ENCODE assay signal across 15 mouse cellular contexts in genomic region chr10:40961365-40961764, GRCm38 (mm10).
DNase-seq lines count a peak whose midpoint lies in the region; ATAC-seq and TF ChIP-seq lines count a peak whose summit lies in the region.
"Had no signal": no experiment of that assay in that cellular context is flagged by ENCODE, and none has a peak within 500 bp of the region (broad histone marks: within the 10 kb centered on the region; RNA-seq: fewer than 3 reads in every experiment).

No protein-coding gene starts in this region.

- no peak for TF ChIP-seq CTCF in MEL (IDR thresholded peaks at IDR 0.05 in 2 of 3, conservative IDR thresholded peaks at IDR 0.05 in 1 of 3; ENCODE audit: control insufficient read depth in 1 of 3, insufficient read depth in 1 of 3, low read depth in 2 of 3, low read length in 3 of 3, poor library complexity in 1 of 3, severe bottlenecking in 1 of 3)

- no peak overlapping the region for H3K27ac ChIP-seq in kidney, embryonic 15.5 days
- no peak overlapping the region for H3K27ac ChIP-seq in MEL (ENCODE audit: control insufficient read depth, low read depth, low read length)
- H3K27ac ChIP-seq in embryonic facial prominence, embryonic 11.5 days (replicated peaks; ENCODE audit: low read depth, low read length) = no peak overlapping the region
- H3K27ac ChIP-seq: embryonic facial prominence, embryonic 12.5 days had no signal

- TF ChIP-seq POLR2A in MEL (IDR thresholded peaks at IDR 0.05; ENCODE audit: control insufficient read depth in 1 of 2, insufficient read depth in 1 of 2, low read depth in 1 of 2, low read length in 2 of 2, poor library complexity in 1 of 2) = no peak

- H3K9ac ChIP-seq in kidney, embryonic 15.5 days = no peak overlapping the region
- H3K9ac ChIP-seq in MEL (ENCODE audit: control insufficient read depth, low read depth, low read length, poor library complexity, severe bottlenecking) = no peak overlapping the region
- H3K9ac ChIP-seq in embryonic facial prominence, embryonic 11.5 days (replicated peaks; ENCODE audit: low read length) = no peak overlapping the region
- H3K9ac ChIP-seq: embryonic facial prominence, embryonic 12.5 days had no signal

- no peaks in the 10 kb centered on the region for H3K27me3 ChIP-seq in kidney, embryonic 15.5 days
- no peaks in the 10 kb centered on the region; a peak in 1 of 4 replicates for H3K27me3 ChIP-seq in MEL (ENCODE audit: control insufficient read depth in 1 of 2, insufficient read depth in 2 of 2, low read length in 2 of 2)
- no peaks in the 10 kb centered on the region for H3K27me3 ChIP-seq in embryonic facial prominence, embryonic 11.5 days (ENCODE audit: control insufficient read depth, insufficient read depth, low read length)
- H3K27me3 ChIP-seq: embryonic facial prominence, embryonic 12.5 days; megakaryocyte, embryonic 14.5 days had no signal

- no peak overlapping the region for H3K4me3 ChIP-seq in kidney, embryonic 15.5 days (replicated peaks)
- H3K4me3 ChIP-seq in MEL (ENCODE audit: control insufficient read depth in 1 of 2, insufficient read depth in 1 of 2, low read depth in 2 of 2, low read length in 2 of 2) = no peak overlapping the region
- no peak overlapping the region for H3K4me3 ChIP-seq in embryonic facial prominence, embryonic 11.5 days (ENCODE audit: low read depth, low read length)
- H3K4me3 ChIP-seq: embryonic facial prominence, embryonic 12.5 days had no signal

- no peaks in the 10 kb centered on the region for H3K4me1 ChIP-seq in kidney, embryonic 15.5 days
- no peaks in the 10 kb centered on the region for H3K4me1 ChIP-seq in MEL (ENCODE audit: control insufficient read depth in 1 of 2, insufficient read depth in 2 of 2, low read length in 2 of 2)
- no peaks in the 10 kb centered on the region for H3K4me1 ChIP-seq in embryonic facial prominence, embryonic 11.5 days (ENCODE audit: control insufficient read depth, insufficient read depth, low read length)
- H3K4me1 ChIP-seq: embryonic facial prominence, embryonic 12.5 days; megakaryocyte, embryonic 14.5 days had no signal

- no peak overlapping the region for H3K4me2 ChIP-seq in kidney, embryonic 15.5 days
- H3K4me2 ChIP-seq in embryonic facial prominence, embryonic 11.5 days (ENCODE audit: low read depth, low read length) = no peak overlapping the region
- H3K4me2 ChIP-seq: embryonic facial prominence, embryonic 12.5 days; heart, embryonic 11.5 days had no signal

- no peak; a peak in 1 of 4 replicates for TF ChIP-seq EP300 in MEL (IDR thresholded peaks at IDR 0.05; ENCODE audit: low read depth in 1 of 2, low read length in 2 of 2)

- no peaks in the 10 kb centered on the region for H3K36me3 ChIP-seq in kidney, embryonic 15.5 days
- no peaks in the 10 kb centered on the region for H3K36me3 ChIP-seq in MEL (ENCODE audit: control insufficient read depth in 1 of 2, insufficient read depth in 2 of 2, low read length in 2 of 2)
- no peaks in the 10 kb centered on the region for H3K36me3 ChIP-seq in embryonic facial prominence, embryonic 11.5 days (replicated peaks; ENCODE audit: control insufficient read depth, insufficient read depth, low read depth, low read length)
- H3K36me3 ChIP-seq: embryonic facial prominence, embryonic 12.5 days; G1E had no signal

- peak; percentile 64 for DNase-seq in kidney, postnatal 10 days
- DNase-seq in 3T3-L1 (ENCODE audit: low read depth, low spot score) (peak; percentile 27), MEL (ENCODE audit: low read depth, low spot score) (peak; percentile 59)
- DNase-seq in embryonic facial prominence, embryonic 11.5 days (ENCODE audit: low spot score) = peak; percentile 79
- no peak for DNase-seq in left cerebral cortex, adult 9 months (ENCODE audit: low spot score in 2 of 2)
- DNase-seq: thymus, adult 18-20 months had no signal

- no peak for TF ChIP-seq RAD21 in MEL (IDR thresholded peaks at IDR 0.05; ENCODE audit: low read depth, low read length)

- 44% methylated on average over 6 of the region's 6 CpGs for WGBS in kidney, embryonic 15.5 days
- WGBS in embryonic facial prominence, embryonic 11.5 days = 46% methylated on average over 6 of the region's 6 CpGs

- no peaks in the 10 kb centered on the region for H3K9me3 ChIP-seq in kidney, embryonic 15.5 days (replicated peaks)
- no peaks in the 10 kb centered on the region for H3K9me3 ChIP-seq in MEL (replicated peaks; ENCODE audit: insufficient read depth, low read length)
- no peaks in the 10 kb centered on the region for H3K9me3 ChIP-seq in embryonic facial prominence, embryonic 11.5 days (replicated peaks; ENCODE audit: control insufficient read depth, low read length)
- H3K9me3 ChIP-seq: embryonic facial prominence, embryonic 12.5 days; G1E had no signal

- no peaks in the 10 kb centered on the region for H3K79me2 ChIP-seq in MEL (ENCODE audit: control insufficient read depth, insufficient read depth, low read length, poor library complexity)

- ATAC-seq in kidney, embryonic 15.5 days (replicated peaks; ENCODE audit: low FRiP score) = no peak
- ATAC-seq in embryonic facial prominence, embryonic 11.5 days (replicated peaks; ENCODE audit: insufficient number of reproducible peaks, low FRiP score, low TSS enrichment, low read depth) = no peak
- ATAC-seq in monocyte, adult 5-6 weeks (replicated peaks; ENCODE audit: insufficient number of reproducible peaks, low FRiP score, low TSS enrichment, poor library complexity, severe bottlenecking) = no peak
- no peak for ATAC-seq in activated CD4-positive, CD25-positive, alpha-beta regulatory T cell, adult 4 months
- ATAC-seq: forebrain, embryonic 16.5 days; intestine, postnatal 0 days had no signal

TF ChIP-seq in MEL, 35 proteins besides CTCF, POLR2A, EP300 and RAD21:
- TF ChIP-seq CHD2 (IDR thresholded peaks at IDR 0.05; ENCODE audit: low read length) (no peak), UBTF (IDR thresholded peaks at IDR 0.05; ENCODE audit: borderline replicate concordance, insufficient read depth, low read depth, low read length) (no peak), SMC3 (IDR thresholded peaks at IDR 0.05; ENCODE audit: low read depth, low read length) (no peak), MXI1 (IDR thresholded peaks at IDR 0.05; ENCODE audit: low read depth, low read length) (peak; percentile 44; the same call in 1 of the 2 replicates), MYB (IDR thresholded peaks at IDR 0.05; ENCODE audit: low read depth, low read length) (no peak), JUND (IDR thresholded peaks at IDR 0.05; ENCODE audit: low read depth, low read length) (no peak), E2F4 (IDR thresholded peaks at IDR 0.05; ENCODE audit: borderline replicate concordance, low read depth, low read length) (no peak)

Comparison
In these comparisons a context has a peak if more than half of its experiments do, and no peak if none do; other contexts are left out.
1. DNase-seq: peak in kidney, postnatal 10 days (single experiment), 3T3-L1 (single experiment), MEL (single experiment) and embryonic facial prominence, embryonic 11.5 days (single experiment); none in left cerebral cortex, adult 9 months (0 of 2).